Mouse (Mus musculus): ENCODE measurements around the gene Klhl10. TPM values are rescaled to one million over a fixed set of nuclear protein-coding genes. Genes with fewer than 3 reads are reported as not detected.

The Klhl10 gene
- 0.20 TPM for polyA plus RNA-seq (2012; fragmentation: generic; extraction: Trizol)

DNA sequence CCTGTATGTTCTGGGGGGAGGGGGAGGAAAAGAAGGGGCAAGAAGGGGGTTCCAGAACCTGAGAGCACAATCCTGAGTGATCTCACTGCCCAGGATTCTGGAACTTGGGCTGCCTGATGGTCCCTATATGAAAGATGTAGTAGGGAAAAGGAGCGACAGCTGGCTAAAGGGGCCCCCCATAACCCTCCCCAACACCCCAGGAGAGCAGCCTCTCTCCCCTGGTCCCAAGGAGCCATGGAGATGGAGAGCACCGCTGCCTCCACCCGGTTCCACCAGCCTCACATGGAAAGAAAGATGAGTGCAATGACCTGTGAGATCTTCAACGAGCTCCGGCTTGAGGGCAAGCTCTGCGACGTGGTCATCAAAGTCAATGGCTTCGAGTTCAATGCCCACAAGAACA lies at the start of gene Klhl10, which contains the start of gene Nt5c3b:
Gene Klhl10 (plus strand): TSS at position 121 of the 400 bp plus-strand sequence.
Gene Nt5c3b (minus strand): TSS at position 12 of the 400 bp plus-strand sequence.
- no peaks in the 10 kb centered on the region for H3K27me3 ChIP-seq (ENCODE audit: control insufficient read depth, insufficient read depth, insufficient read length)
- H3K36me3 ChIP-seq (ENCODE audit: control insufficient read depth, insufficient read depth), result no peaks in the 10 kb centered on the region
- H3ac ChIP-seq (ENCODE audit: control insufficient read depth, insufficient read length), result peak within 1 kb of the TSS; percentile 60
- H3K4me2 ChIP-seq (ENCODE audit: low read depth), result peak within 1 kb of the TSS; percentile 82
- TF ChIP-seq USF1 (IDR thresholded peaks at IDR 0.05; ENCODE audit: low read depth) (no peak), TCF3 (IDR thresholded peaks at IDR 0.05; ENCODE audit: insufficient read length, low read depth) (no peak), MYOD1 (IDR thresholded peaks at IDR 0.05; ENCODE audit: control insufficient read depth in 1 of 3, insufficient read length in 2 of 3, low read depth in 2 of 3) (no peak), MYOG (IDR thresholded peaks at IDR 0.05; ENCODE audit: control insufficient read depth in 1 of 3, insufficient read depth in 1 of 3, insufficient read length in 2 of 3, low read depth in 2 of 3) (no peak), REST (IDR thresholded peaks at IDR 0.05; ENCODE audit: insufficient read depth, insufficient read length) (no peak), SRF (IDR thresholded peaks at IDR 0.05; ENCODE audit: control insufficient read depth, insufficient read length, low read depth) (no peak), POLR2A (IDR thresholded peaks at IDR 0.05; ENCODE audit: insufficient read length, low read depth) (no peak), E2F4 (IDR thresholded peaks at IDR 0.05; ENCODE audit: insufficient read depth) (no peak), CEBPB (IDR thresholded peaks at IDR 0.05; ENCODE audit: insufficient read depth, poor library complexity, severe bottlenecking) (no peak), POLR2AphosphoS2 (IDR thresholded peaks at IDR 0.05; ENCODE audit: insufficient read length, low read depth) (no peak), MAX (IDR thresholded peaks at IDR 0.05; ENCODE audit: low read depth) (no peak), TCF12 (IDR thresholded peaks at IDR 0.05; ENCODE audit: insufficient read depth, poor library complexity, severe bottlenecking) (no peak)
- H3K79me2 ChIP-seq (ENCODE audit: control insufficient read depth, insufficient read depth), result no peaks in the 10 kb centered on the region
- peak within 1 kb of the TSS; percentile 50 for H3K4me3 ChIP-seq

DNA sequence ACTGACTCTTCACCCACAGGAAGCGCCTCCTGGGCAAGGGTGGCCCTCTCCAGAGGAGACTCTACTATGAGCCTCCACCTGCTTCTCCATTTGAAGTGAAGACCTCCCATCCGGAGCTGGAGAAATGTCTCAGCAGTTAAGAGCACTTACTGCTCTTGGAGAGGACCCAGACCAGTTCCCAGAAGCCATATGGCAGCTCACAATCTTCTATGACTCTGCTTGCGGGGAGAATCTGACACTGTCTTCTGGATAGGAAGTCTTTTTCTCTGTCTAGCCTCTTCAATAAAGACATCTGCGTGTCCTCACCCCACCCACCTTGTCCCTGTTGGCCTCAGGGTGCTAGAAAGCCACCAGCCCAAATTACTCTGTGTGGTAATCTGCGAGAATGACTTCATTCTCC lies 48.8 kb upstream of the Klhl10 start:
- peak overlapping the region; percentile 78 for H3K4me2 ChIP-seq (ENCODE audit: low read depth)
- H3ac ChIP-seq (ENCODE audit: control insufficient read depth, insufficient read length), result no peak overlapping the region
- H3K4me3 ChIP-seq, result no peak overlapping the region
- H3K79me2 ChIP-seq (ENCODE audit: control insufficient read depth, insufficient read depth), result peaks cover 81% of the 10 kb centered on the region
- H3K36me3 ChIP-seq (ENCODE audit: control insufficient read depth, insufficient read depth), result no peaks in the 10 kb centered on the region
- no peak for TF ChIP-seq MYOG (IDR thresholded peaks at IDR 0.05; ENCODE audit: control insufficient read depth in 1 of 3, insufficient read depth in 1 of 3, insufficient read length in 2 of 3, low read depth in 2 of 3)
- no peak for TF ChIP-seq SRF (IDR thresholded peaks at IDR 0.05; ENCODE audit: control insufficient read depth, insufficient read length, low read depth)
- no peak for TF ChIP-seq MYOD1 (IDR thresholded peaks at IDR 0.05; ENCODE audit: control insufficient read depth in 1 of 3, insufficient read length in 2 of 3, low read depth in 2 of 3)
- no peak for TF ChIP-seq E2F4 (IDR thresholded peaks at IDR 0.05; ENCODE audit: insufficient read depth)
- no peak for TF ChIP-seq MAX (IDR thresholded peaks at IDR 0.05; ENCODE audit: low read depth)
- TF ChIP-seq CEBPB (IDR thresholded peaks at IDR 0.05; ENCODE audit: insufficient read depth, poor library complexity, severe bottlenecking), result no peak
- TF ChIP-seq POLR2A (IDR thresholded peaks at IDR 0.05; ENCODE audit: insufficient read length, low read depth), result no peak
- no peak for TF ChIP-seq POLR2AphosphoS2 (IDR thresholded peaks at IDR 0.05; ENCODE audit: insufficient read length, low read depth)
- no peak for TF ChIP-seq TCF3 (IDR thresholded peaks at IDR 0.05; ENCODE audit: insufficient read length, low read depth)
- no peak for TF ChIP-seq REST (IDR thresholded peaks at IDR 0.05; ENCODE audit: insufficient read depth, insufficient read length)
- no peak for TF ChIP-seq TCF12 (IDR thresholded peaks at IDR 0.05; ENCODE audit: insufficient read depth, poor library complexity, severe bottlenecking)
- TF ChIP-seq USF1 (IDR thresholded peaks at IDR 0.05; ENCODE audit: low read depth), result no peak
- H3K27me3 ChIP-seq (ENCODE audit: control insufficient read depth, insufficient read depth, insufficient read length), result no peaks in the 10 kb centered on the region

DNA sequence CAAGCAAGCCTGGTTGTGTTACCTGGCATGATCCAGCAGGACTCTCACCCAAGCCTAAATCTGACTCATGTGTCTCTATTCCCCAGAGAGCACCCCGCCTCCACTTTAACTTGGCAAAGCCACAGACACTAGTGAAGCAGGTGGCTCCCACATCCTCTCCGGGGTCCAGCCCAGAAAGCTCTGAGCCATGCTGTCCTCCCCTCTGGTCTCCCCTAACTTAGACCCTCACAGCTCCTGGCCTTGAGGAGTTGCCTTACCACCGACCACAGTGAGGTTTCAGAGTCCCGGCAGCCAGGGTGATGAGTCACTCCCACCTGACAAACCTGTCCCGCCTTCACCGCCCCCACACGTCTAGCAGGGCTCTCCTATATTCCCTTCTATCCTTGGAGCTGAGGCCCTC lies 48.0 kb upstream of the Klhl10 start:
- H3K4me3 ChIP-seq, result no peak overlapping the region
- no peak overlapping the region for H3ac ChIP-seq (ENCODE audit: control insufficient read depth, insufficient read length)
- H3K36me3 ChIP-seq (ENCODE audit: control insufficient read depth, insufficient read depth), result no peaks in the 10 kb centered on the region
- H3K4me2 ChIP-seq (ENCODE audit: low read depth), result peak overlapping the region; percentile 78
- TF ChIP-seq MYOG (IDR thresholded peaks at IDR 0.05; ENCODE audit: control insufficient read depth in 1 of 3, insufficient read depth in 1 of 3, insufficient read length in 2 of 3, low read depth in 2 of 3) (peak in 1 of 3 experiments; percentile 32), MYOD1 (IDR thresholded peaks at IDR 0.05; ENCODE audit: control insufficient read depth in 1 of 3, insufficient read length in 2 of 3, low read depth in 2 of 3) (peak in 2 of 3 experiments; percentile 32 to 72), TCF12 (IDR thresholded peaks at IDR 0.05; ENCODE audit: insufficient read depth, poor library complexity, severe bottlenecking) (no peak)
- no peaks in the 10 kb centered on the region for H3K27me3 ChIP-seq (ENCODE audit: control insufficient read depth, insufficient read depth, insufficient read length)
- H3K79me2 ChIP-seq (ENCODE audit: control insufficient read depth, insufficient read depth), result peaks cover 77% of the 10 kb centered on the region

DNA sequence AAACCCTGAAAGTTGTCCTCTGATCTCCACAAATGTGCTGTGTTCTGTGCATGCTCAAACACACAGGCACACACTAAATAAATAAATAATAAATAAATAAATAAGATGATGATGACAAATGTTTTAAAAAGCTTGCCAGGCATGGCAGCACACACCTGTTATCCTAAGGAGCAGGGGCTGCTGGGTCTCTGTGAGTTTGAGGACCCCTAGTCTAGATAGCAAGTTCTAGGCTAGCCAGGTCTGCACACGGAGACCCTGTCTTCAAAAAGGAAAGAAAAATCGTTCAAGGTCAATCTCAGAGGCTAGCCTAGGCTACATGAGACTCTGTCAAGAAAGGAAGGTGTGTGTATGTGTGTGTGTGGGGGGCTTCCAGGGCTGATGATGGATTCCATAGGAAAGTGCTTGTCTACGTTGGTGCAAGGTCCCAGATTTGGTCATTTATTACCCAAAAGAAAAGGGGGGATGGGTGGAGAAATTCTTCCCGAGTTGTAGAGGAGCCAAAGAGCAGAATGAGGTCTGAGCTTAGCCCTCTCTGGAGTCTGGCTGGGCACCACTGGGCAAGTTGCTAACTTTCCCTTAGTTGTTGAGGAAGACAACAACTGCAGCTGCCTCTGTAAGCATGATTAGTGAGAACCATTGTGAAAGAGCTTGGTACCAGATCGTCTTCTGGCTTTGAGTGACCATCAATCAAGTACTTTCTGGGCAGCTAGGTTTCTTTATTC lies 47.2 kb upstream of the Klhl10 start:
- peaks cover 69% of the 10 kb centered on the region for H3K79me2 ChIP-seq (ENCODE audit: control insufficient read depth, insufficient read depth)
- H3K4me3 ChIP-seq, result peak overlapping the region; percentile 77
- no peak overlapping the region for H3ac ChIP-seq (ENCODE audit: control insufficient read depth, insufficient read length)
- H3K4me2 ChIP-seq (ENCODE audit: low read depth), result peak overlapping the region; percentile 78
- no peaks in the 10 kb centered on the region for H3K27me3 ChIP-seq (ENCODE audit: control insufficient read depth, insufficient read depth, insufficient read length)
- no peaks in the 10 kb centered on the region for H3K36me3 ChIP-seq (ENCODE audit: control insufficient read depth, insufficient read depth)
- no peak for TF ChIP-seq TCF12 (IDR thresholded peaks at IDR 0.05; ENCODE audit: insufficient read depth, poor library complexity, severe bottlenecking)
- no peak for TF ChIP-seq TCF3 (IDR thresholded peaks at IDR 0.05; ENCODE audit: insufficient read length, low read depth)
- TF ChIP-seq REST (IDR thresholded peaks at IDR 0.05; ENCODE audit: insufficient read depth, insufficient read length), result no peak
- TF ChIP-seq MYOG (IDR thresholded peaks at IDR 0.05; ENCODE audit: control insufficient read depth in 1 of 3, insufficient read depth in 1 of 3, insufficient read length in 2 of 3, low read depth in 2 of 3), result no peak
- no peak for TF ChIP-seq USF1 (IDR thresholded peaks at IDR 0.05; ENCODE audit: low read depth)
- TF ChIP-seq MAX (IDR thresholded peaks at IDR 0.05; ENCODE audit: low read depth), result no peak
- no peak for TF ChIP-seq SRF (IDR thresholded peaks at IDR 0.05; ENCODE audit: control insufficient read depth, insufficient read length, low read depth)
- no peak for TF ChIP-seq POLR2A (IDR thresholded peaks at IDR 0.05; ENCODE audit: insufficient read length, low read depth)
- no peak for TF ChIP-seq E2F4 (IDR thresholded peaks at IDR 0.05; ENCODE audit: insufficient read depth)
- no peak for TF ChIP-seq MYOD1 (IDR thresholded peaks at IDR 0.05; ENCODE audit: control insufficient read depth in 1 of 3, insufficient read length in 2 of 3, low read depth in 2 of 3)
- TF ChIP-seq CEBPB (IDR thresholded peaks at IDR 0.05; ENCODE audit: insufficient read depth, poor library complexity, severe bottlenecking), result no peak
- no peak for TF ChIP-seq POLR2AphosphoS2 (IDR thresholded peaks at IDR 0.05; ENCODE audit: insufficient read length, low read depth)
